Comparison of ENCODE assay signal across 12 mouse cellular contexts in genomic region chr16:82431811-82432210, GRCm38 (mm10).
DNase-seq lines count a peak whose midpoint lies in the region.
"Had no signal": no experiment of that assay in that cellular context is flagged by ENCODE, and none has a peak within 500 bp of the region (broad histone marks: within the 10 kb centered on the region; RNA-seq: fewer than 3 reads in every experiment).

No protein-coding gene starts in this region.

- DNase-seq in layer of hippocampus, adult 11-12 months (ENCODE audit: low spot score), result peak; percentile 54
- DNase-seq in layer of hippocampus, postnatal 25 days (ENCODE audit: extremely low spot score in 1 of 2, low spot score in 1 of 2), result no peak
- DNase-seq in fibroblast of lung, adult 2 months (ENCODE audit: low read depth), result peak; percentile 0
- DNase-seq in layer of hippocampus, adult 9-11 months, result peak; percentile 71
- DNase-seq in right cerebral cortex, postnatal 25 days, result peak; percentile 28
- DNase-seq in testis, postnatal 14 days (ENCODE audit: low spot score), result no peak
- DNase-seq in heart, postnatal 4 days, result no peak
- DNase-seq: adrenal gland, postnatal 25 days; cerebellum, postnatal 10 days; kidney, adult 18-20 months; liver, embryonic 13.5 days; lung, postnatal 10 days had no signal

Comparison
In these comparisons a context has a peak if more than half of its experiments do, and no peak if none do; other contexts are left out.
1. DNase-seq: peak in layer of hippocampus, adult 11-12 months (single experiment), fibroblast of lung, adult 2 months (single experiment), layer of hippocampus, adult 9-11 months (single experiment) and right cerebral cortex, postnatal 25 days (single experiment); none in layer of hippocampus, postnatal 25 days (0 of 2), testis, postnatal 14 days (single experiment) and heart, postnatal 4 days (single experiment).